Mouse (Mus musculus) liver, embryonic 11.5 days (tissue): ENCODE results near the gene Zfp846. TPM values are rescaled to one million over a fixed set of nuclear protein-coding genes. Genes with fewer than 3 reads are reported as not detected.
A peak's percentile ranks its signal among the peaks of the same experiment; 100 is the strongest.
"Not testable (repeated sequence)": the region's sequence is repeated elsewhere in the genome, so short reads cannot be mapped to it uniquely, and the experiment has no call there.

ENCODE experiments used
- ATAC-seq: fragments of 200-750 bp; cut with Nextera tagmentation; replicated peaks from 2 replicates; pipeline ENCODE4 v1.8.0; 2017; ENCODE audit warnings: moderate number of reproducible peaks, mild to moderate bottlenecking, moderate TSS enrichment, moderate library complexity; ENCODE audit not compliant: low FRiP score
- DNase-seq: peaks from one replicate; pipeline ENCODE4 v3.0.0-alpha.2; 2017; ENCODE audit warnings: low spot score
- H3K27ac ChIP-seq: fragments of 300-500 bp; sonication (generic); 2 replicates; pipeline ENCODE4 v1.5.1; 2014; ENCODE audit warnings: mild to moderate bottlenecking, low read depth, low read length, control low read depth
- H3K27me3 ChIP-seq: fragments of 300-500 bp; sonication (generic); replicated peaks from 2 replicates; pipeline ENCODE4 v1.6.1; 2014; ENCODE audit warnings: low read length, mixed read lengths; ENCODE audit not compliant: control insufficient read depth, insufficient read depth
- H3K36me3 ChIP-seq: fragments of 300-500 bp; sonication (generic); 2 replicates; pipeline ENCODE4 v1.6.1; 2014; ENCODE audit warnings: mild to moderate bottlenecking, low read length, moderate library complexity, mixed read lengths; ENCODE audit not compliant: control insufficient read depth, insufficient read depth
- H3K4me1 ChIP-seq: fragments of 300-500 bp; sonication (generic); replicated peaks from 2 replicates; pipeline ENCODE4 v1.6.1; 2014; ENCODE audit warnings: low read length, mixed read lengths; ENCODE audit not compliant: control insufficient read depth, insufficient read depth
- H3K4me2 ChIP-seq: fragments of 300-500 bp; sonication (generic); 2 replicates; pipeline ENCODE4 v1.6.1; 2014; ENCODE audit warnings: mild to moderate bottlenecking, control low read depth, moderate library complexity
- H3K4me3 ChIP-seq: fragments of 300-500 bp; sonication (generic); 2 replicates; pipeline ENCODE4 v1.5.1; 2014; ENCODE audit warnings: low read depth, low read length, control low read depth
- H3K9ac ChIP-seq: fragments of 300-500 bp; sonication (generic); 2 replicates; pipeline ENCODE4 v1.6.1; 2014; ENCODE audit warnings: low read depth, low read length, control low read depth
- H3K9me3 ChIP-seq: fragments of 300-500 bp; sonication (generic); 2 replicates; pipeline ENCODE4 v1.6.1; 2016; ENCODE audit warnings: low read length, inconsistent platforms, mixed read lengths; ENCODE audit not compliant: control insufficient read depth
- WGBS: fragments of 180-500 bp; shearing (Covaris S2); extraction: QIAGEN DNeasy Blood & Tissue Kit; methylation state at CpG from one replicate; pipeline ENCODE4 v1.1.7; 2014; 5-methylcytosine and 5-hydroxymethylcytosine counted together
- polyA plus RNA-seq: library from polyadenylated mRNA; unstranded; fragments of >200 nt; fragmentation: Nextera tagmentation; extraction: Ambion mirVana; gene quantifications from 2 replicates; pipeline ENCODE4 v1.2.1, GENCODE M21; 2014

Zfp846 gene
- polyA plus RNA-seq, 1 experiment from 2014 or later = 7.0 TPM

DNA sequence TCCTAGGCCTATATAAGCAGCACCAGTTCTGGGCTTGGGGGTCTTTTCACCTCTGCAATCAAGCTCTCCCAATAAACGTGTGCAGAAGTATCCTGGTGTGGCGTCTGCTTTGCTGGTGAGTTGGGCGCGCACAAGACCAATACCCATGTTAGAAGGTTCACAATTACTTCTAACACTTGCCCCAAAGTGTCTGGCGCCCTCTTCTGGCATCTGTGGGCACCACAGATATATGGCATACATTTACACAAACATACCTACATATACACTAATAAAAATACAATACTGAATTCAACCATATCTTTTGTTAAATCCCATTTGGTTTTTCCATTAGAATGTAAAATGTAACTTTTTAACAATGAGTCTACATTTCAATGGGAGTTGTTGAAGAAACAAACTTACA is 18.9 kb upstream of the Zfp846 start:
- H3K27ac ChIP-seq = no peak overlapping the region
- no peak for ATAC-seq
- 81% methylated on average over 5 of the region's 5 CpGs for WGBS

GRCm38 (mm10) chr9:20565326-20566030 is 15.6 kb upstream of the Zfp846 start:
- H3K4me1 ChIP-seq, H3K9me3 ChIP-seq, H3K4me3 ChIP-seq, H3K9ac ChIP-seq, H3K36me3 ChIP-seq, H3K27me3 ChIP-seq, ATAC-seq, H3K27ac ChIP-seq, H3K4me2 ChIP-seq: not testable (repeated sequence)
- WGBS = 62% methylated on average over 3 of the region's 3 CpGs
- DNase-seq = peak; percentile 2

More for the DNA sequence above, 18.9 kb upstream of the Zfp846 start:
- Histone ChIP-seq H3K27me3 (no peaks in the 10 kb centered on the region), H3K4me3 (no peak overlapping the region), H3K4me2 (no peak overlapping the region), H3K9me3 (no peaks in the 10 kb centered on the region), H3K36me3 (no peaks in the 10 kb centered on the region), H3K9ac (no peak overlapping the region), H3K4me1 (no peaks in the 10 kb centered on the region)
- no peak for DNase-seq

DNA sequence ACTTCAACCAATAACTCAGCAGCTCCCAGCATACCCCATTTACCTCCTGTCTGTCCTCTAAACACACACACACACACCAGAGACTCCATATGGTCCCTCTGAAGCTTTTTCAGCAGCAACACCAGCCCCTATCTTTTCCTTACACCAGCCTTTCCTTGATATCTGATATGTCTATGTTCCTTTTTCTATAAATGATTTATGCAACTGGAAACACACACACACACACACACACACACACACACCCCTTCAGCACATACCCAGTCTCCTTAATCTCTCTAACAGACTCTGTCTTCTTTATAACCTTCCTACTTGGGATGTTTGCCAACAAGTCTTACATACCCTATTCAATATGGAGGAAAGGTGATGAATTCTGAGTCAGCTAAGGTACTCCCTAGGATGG is 10.0 kb upstream of the Zfp846 start:
- Histone ChIP-seq H3K9ac (no peak overlapping the region), H3K9me3 (no peaks in the 10 kb centered on the region), H3K4me3 (no peak overlapping the region), H3K4me2 (no peak overlapping the region), H3K27me3 (no peaks in the 10 kb centered on the region), H3K27ac (no peak overlapping the region), H3K4me1 (no peaks in the 10 kb centered on the region), H3K36me3 (no peaks in the 10 kb centered on the region)
- DNase-seq (no peak), ATAC-seq (no peak)

DNA sequence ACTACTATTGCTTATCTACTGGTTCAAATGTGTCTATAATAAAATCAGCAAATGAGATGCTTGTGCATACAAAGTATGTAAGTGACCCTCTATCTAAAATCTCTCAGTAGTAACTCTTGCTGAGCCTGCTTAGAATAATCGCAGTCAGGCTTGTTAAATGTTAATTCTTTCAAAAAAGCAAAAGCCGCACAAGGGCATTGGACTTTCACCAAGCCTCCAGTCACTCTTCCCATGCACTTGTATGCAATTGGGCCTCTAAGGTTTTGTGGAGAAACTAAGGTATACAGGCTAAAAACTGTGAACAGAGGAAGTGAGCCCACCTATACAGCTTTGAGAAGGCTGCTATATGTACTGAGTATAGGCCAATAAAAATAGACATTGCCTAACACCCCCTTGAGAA is 4.5 kb upstream of the Zfp846 start:
- no peak overlapping the region for H3K4me2 ChIP-seq
- H3K4me3 ChIP-seq = no peak overlapping the region
- DNase-seq (no peak), ATAC-seq (no peak)
- no peak overlapping the region for H3K27ac ChIP-seq
- no peak overlapping the region for H3K9ac ChIP-seq
- WGBS = 76% methylated on average over 2 of the region's 2 CpGs
- H3K4me1 ChIP-seq = no peaks in the 10 kb centered on the region
- H3K27me3 ChIP-seq = peaks cover 3% of the 10 kb centered on the region; the same call in 1 of the 2 replicates
- H3K9me3 ChIP-seq = no peaks in the 10 kb centered on the region; the same call in 1 of the 2 replicates
- H3K36me3 ChIP-seq = no peaks in the 10 kb centered on the region

- 72% methylated on average over 6 of the region's 6 CpGs for WGBS
- no peak for ATAC-seq
Observed at GRCm38 (mm10) chr9:20601270-20601669, 20.2 kb downstream of the Zfp846 start.

GRCm38 (mm10) chr9:20606269-20606668 is 25.2 kb downstream of the Zfp846 start:
- Histone ChIP-seq H3K4me2 (peak overlapping the region; percentile 67; the same call in 1 of the 2 replicates), H3K9me3 (peaks cover 3% of the 10 kb centered on the region), H3K4me1 (peaks cover 3% of the 10 kb centered on the region; the same call in 1 of the 2 replicates), H3K36me3 (no peaks in the 10 kb centered on the region; the same call in 1 of the 2 replicates), H3K4me3 (no peak overlapping the region), H3K27me3 (no peaks in the 10 kb centered on the region), H3K9ac (no peak overlapping the region), H3K27ac (no peak overlapping the region)
- WGBS = 82% methylated on average over 1 of the region's 1 CpGs
- ATAC-seq (no peak), DNase-seq (no peak)

More at GRCm38 (mm10) chr9:20601270-20601669, 20.2 kb downstream of the Zfp846 start:
- H3K9me3 ChIP-seq = no peaks in the 10 kb centered on the region
- no peak overlapping the region for H3K4me2 ChIP-seq
- H3K36me3 ChIP-seq = no peaks in the 10 kb centered on the region
- no peak overlapping the region for H3K27ac ChIP-seq
- no peaks in the 10 kb centered on the region for H3K27me3 ChIP-seq
- no peaks in the 10 kb centered on the region for H3K4me1 ChIP-seq
- no peak for DNase-seq
- no peak overlapping the region for H3K4me3 ChIP-seq
- no peak overlapping the region for H3K9ac ChIP-seq

- DNase-seq (peak; percentile 95), ATAC-seq (peak; percentile 83)
- Histone ChIP-seq H3K27me3 (no peaks in the 10 kb centered on the region), H3K9ac (peak overlapping the region; percentile 84), H3K27ac (peak overlapping the region; percentile 81), H3K36me3 (no peaks in the 10 kb centered on the region; the same call in 1 of the 2 replicates), H3K9me3 (peaks cover 3% of the 10 kb centered on the region), H3K4me1 (peaks cover 3% of the 10 kb centered on the region; the same call in 1 of the 2 replicates), H3K4me3 (peak overlapping the region; percentile 63), H3K4me2 (peak overlapping the region; percentile 67)
- under 1% methylated on average over 57 of the region's 57 CpGs for WGBS
Observed at GRCm38 (mm10) chr9:20607100-20607974, 26.2 kb downstream of the Zfp846 start.

DNA sequence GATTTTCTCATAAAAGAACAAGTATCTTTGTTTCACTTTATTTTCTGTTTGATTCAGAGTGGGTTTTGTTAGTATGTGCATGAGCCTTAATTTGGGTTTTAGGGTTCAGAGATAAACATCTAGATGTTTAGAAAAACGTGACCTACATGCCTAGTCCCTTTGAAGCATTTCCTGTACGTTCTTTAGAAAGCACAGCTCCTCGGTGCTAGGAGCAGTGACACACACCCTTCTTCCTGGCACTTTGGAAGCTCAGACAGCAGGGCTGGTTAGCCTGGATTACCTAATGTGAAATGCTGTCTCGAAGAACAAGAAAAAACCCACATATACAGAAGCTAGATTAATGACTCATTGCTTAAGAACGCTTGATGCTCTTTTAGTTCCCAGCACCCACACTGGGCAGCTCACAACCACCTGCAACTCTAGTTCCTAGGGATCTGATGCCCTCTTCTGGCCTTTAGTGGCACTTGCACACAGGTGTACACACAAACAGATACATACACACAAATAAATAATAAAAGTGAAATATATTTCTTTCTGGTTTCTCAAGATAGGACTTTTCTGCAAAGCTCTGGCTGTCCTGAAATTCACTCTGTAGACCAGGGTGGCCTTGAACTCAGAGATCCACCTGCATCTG is 28.9 kb downstream of the Zfp846 start:
- ATAC-seq = no peak
- Histone ChIP-seq H3K4me3 (no peak overlapping the region), H3K27me3 (no peaks in the 10 kb centered on the region), H3K27ac (no peak overlapping the region), H3K9me3 (peaks cover 3% of the 10 kb centered on the region), H3K4me2 (no peak overlapping the region), H3K36me3 (no peaks in the 10 kb centered on the region; the same call in 1 of the 2 replicates), H3K4me1 (peaks cover 3% of the 10 kb centered on the region; the same call in 1 of the 2 replicates), H3K9ac (no peak overlapping the region)
- DNase-seq = no peak
- WGBS = 84% methylated on average over 5 of the region's 5 CpGs
